Mouse (Mus musculus) liver, embryonic 11.5 days (tissue): ENCODE data around the gene Ubr2. TPM values are rescaled to one million over a fixed set of nuclear protein-coding genes. Genes with fewer than 3 reads are reported as not detected.
A peak's percentile ranks its signal among the peaks of the same experiment; 100 is the strongest.

Source experiments
- ATAC-seq: fragments of 200-750 bp; cut with Nextera tagmentation; replicated peaks from 2 replicates; pipeline ENCODE4 v1.8.0; 2017; ENCODE audit warnings: moderate number of reproducible peaks, mild to moderate bottlenecking, moderate TSS enrichment, moderate library complexity; ENCODE audit not compliant: low FRiP score
- DNase-seq: peaks from one replicate; pipeline ENCODE4 v3.0.0-alpha.2; 2017; ENCODE audit warnings: low spot score
- H3K27ac ChIP-seq: fragments of 300-500 bp; sonication (generic); 2 replicates; pipeline ENCODE4 v1.5.1; 2014; ENCODE audit warnings: mild to moderate bottlenecking, low read depth, low read length, control low read depth
- H3K27me3 ChIP-seq: fragments of 300-500 bp; sonication (generic); replicated peaks from 2 replicates; pipeline ENCODE4 v1.6.1; 2014; ENCODE audit warnings: low read length, mixed read lengths; ENCODE audit not compliant: control insufficient read depth, insufficient read depth
- H3K36me3 ChIP-seq: fragments of 300-500 bp; sonication (generic); 2 replicates; pipeline ENCODE4 v1.6.1; 2014; ENCODE audit warnings: mild to moderate bottlenecking, low read length, moderate library complexity, mixed read lengths; ENCODE audit not compliant: control insufficient read depth, insufficient read depth
- H3K4me1 ChIP-seq: fragments of 300-500 bp; sonication (generic); replicated peaks from 2 replicates; pipeline ENCODE4 v1.6.1; 2014; ENCODE audit warnings: low read length, mixed read lengths; ENCODE audit not compliant: control insufficient read depth, insufficient read depth
- H3K4me2 ChIP-seq: fragments of 300-500 bp; sonication (generic); 2 replicates; pipeline ENCODE4 v1.6.1; 2014; ENCODE audit warnings: mild to moderate bottlenecking, control low read depth, moderate library complexity
- H3K4me3 ChIP-seq: fragments of 300-500 bp; sonication (generic); 2 replicates; pipeline ENCODE4 v1.5.1; 2014; ENCODE audit warnings: low read depth, low read length, control low read depth
- H3K9ac ChIP-seq: fragments of 300-500 bp; sonication (generic); 2 replicates; pipeline ENCODE4 v1.6.1; 2014; ENCODE audit warnings: low read depth, low read length, control low read depth
- H3K9me3 ChIP-seq: fragments of 300-500 bp; sonication (generic); 2 replicates; pipeline ENCODE4 v1.6.1; 2016; ENCODE audit warnings: low read length, inconsistent platforms, mixed read lengths; ENCODE audit not compliant: control insufficient read depth
- WGBS: fragments of 180-500 bp; shearing (Covaris S2); extraction: QIAGEN DNeasy Blood & Tissue Kit; methylation state at CpG from one replicate; pipeline ENCODE4 v1.1.7; 2014; 5-methylcytosine and 5-hydroxymethylcytosine counted together
- polyA plus RNA-seq: library from polyadenylated mRNA; unstranded; fragments of >200 nt; fragmentation: Nextera tagmentation; extraction: Ambion mirVana; gene quantifications from 2 replicates; pipeline ENCODE4 v1.2.1, GENCODE M21; 2014

Gene Ubr2
- 19.1 and 20.7 TPM in 2 replicates for polyA plus RNA-seq

GRCm38 (mm10) chr17:47009898-47010721 lies at the start of gene Ubr2:
Ubr2 (minus strand) TSS chr17:47010556.
- Histone ChIP-seq H3K4me2 (peak within 1 kb of the TSS; percentile 91), H3K9me3 (no peaks in the 10 kb centered on the region), H3K4me3 (peak within 1 kb of the TSS; percentile 87), H3K27me3 (no peaks in the 10 kb centered on the region), H3K9ac (peak within 1 kb of the TSS; percentile 99), H3K27ac (peak within 1 kb of the TSS; percentile 95), H3K36me3 (no peaks in the 10 kb centered on the region), H3K4me1 (peaks cover 14% of the 10 kb centered on the region)
- peak; percentile 95 for ATAC-seq
- peak; percentile 87 for DNase-seq
- under 1% methylated on average over 73 of the region's 77 CpGs for WGBS

GRCm38 (mm10) chr17:47059836-47060360 lies 49.5 kb upstream of the Ubr2 start:
- Histone ChIP-seq H3K4me3 (no peak overlapping the region), H3K27ac (peak overlapping the region; percentile 7), H3K4me1 (no peaks in the 10 kb centered on the region), H3K9me3 (peaks cover 3% of the 10 kb centered on the region), H3K4me2 (no peak overlapping the region), H3K27me3 (no peaks in the 10 kb centered on the region), H3K9ac (0 out of 2 replicates have a peak overlapping the region, but pooled peaks have one; percentile 34), H3K36me3 (no peaks in the 10 kb centered on the region)
- ATAC-seq (no peak), DNase-seq (peak; percentile 37)
- WGBS, result 35% methylated on average over 12 of the region's 12 CpGs

GRCm38 (mm10) chr17:47057966-47058365 lies 47.6 kb upstream of the Ubr2 start:
- 90% methylated on average over 4 of the region's 4 CpGs for WGBS
- no peak for ATAC-seq

GRCm38 (mm10) chr17:47056476-47056875 lies 46.1 kb upstream of the Ubr2 start:
- Histone ChIP-seq H3K9me3 (peaks cover 3% of the 10 kb centered on the region), H3K9ac (no peak overlapping the region), H3K27me3 (no peaks in the 10 kb centered on the region), H3K4me3 (no peak overlapping the region), H3K4me2 (no peak overlapping the region), H3K27ac (no peak overlapping the region), H3K36me3 (no peaks in the 10 kb centered on the region), H3K4me1 (no peaks in the 10 kb centered on the region)
- no peak for ATAC-seq
- WGBS, result 66% methylated on average over 6 of the region's 6 CpGs
- DNase-seq, result no peak

More at GRCm38 (mm10) chr17:47057966-47058365, 47.6 kb upstream of the Ubr2 start:
- no peak overlapping the region for H3K27ac ChIP-seq
- H3K4me2 ChIP-seq, result no peak overlapping the region
- H3K9me3 ChIP-seq, result peaks cover 3% of the 10 kb centered on the region
- no peak overlapping the region for H3K4me3 ChIP-seq
- H3K4me1 ChIP-seq, result no peaks in the 10 kb centered on the region
- no peak overlapping the region for H3K9ac ChIP-seq
- no peaks in the 10 kb centered on the region for H3K36me3 ChIP-seq
- H3K27me3 ChIP-seq, result no peaks in the 10 kb centered on the region
- DNase-seq, result no peak

DNA sequence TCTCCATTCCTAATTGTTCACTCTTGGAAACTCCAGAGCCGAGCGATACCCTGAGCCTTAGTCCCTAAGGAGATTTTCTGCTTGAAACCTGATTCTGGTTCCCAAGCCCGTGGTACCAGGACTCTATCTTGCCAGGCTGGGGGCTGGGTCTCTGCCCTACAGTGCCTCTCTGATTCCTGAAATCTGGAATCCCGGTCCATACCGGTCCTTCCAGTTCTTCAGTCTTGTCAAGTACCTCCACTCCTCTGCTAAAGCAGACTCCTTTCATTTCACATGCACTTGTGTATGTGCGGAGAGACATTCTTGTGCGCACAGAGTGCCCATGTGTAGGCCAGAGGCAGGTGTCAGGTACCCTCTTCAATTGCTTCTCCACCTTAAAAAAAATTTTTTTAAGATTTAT lies 44.8 kb upstream of the Ubr2 start:
- 84% methylated on average over 7 of the region's 7 CpGs for WGBS
- peaks cover 3% of the 10 kb centered on the region for H3K9me3 ChIP-seq
- H3K4me2 ChIP-seq, result no peak overlapping the region
- H3K27me3 ChIP-seq, result no peaks in the 10 kb centered on the region
- H3K27ac ChIP-seq, result no peak overlapping the region
- no peaks in the 10 kb centered on the region for H3K4me1 ChIP-seq
- H3K4me3 ChIP-seq, result no peak overlapping the region
- no peak overlapping the region for H3K9ac ChIP-seq
- DNase-seq (no peak), ATAC-seq (no peak)
- H3K36me3 ChIP-seq, result no peaks in the 10 kb centered on the region

GRCm38 (mm10) chr17:47054613-47055012 lies 44.3 kb upstream of the Ubr2 start:
- Histone ChIP-seq H3K9ac (no peak overlapping the region), H3K27ac (no peak overlapping the region), H3K4me3 (no peak overlapping the region), H3K4me1 (no peaks in the 10 kb centered on the region), H3K36me3 (no peaks in the 10 kb centered on the region), H3K9me3 (peaks cover 3% of the 10 kb centered on the region), H3K4me2 (no peak overlapping the region), H3K27me3 (no peaks in the 10 kb centered on the region)
- no peak for DNase-seq
- 70% methylated on average over 11 of the region's 11 CpGs for WGBS
- no peak for ATAC-seq

GRCm38 (mm10) chr17:47050678-47051077 lies 40.3 kb upstream of the Ubr2 start:
- ATAC-seq, result no peak
- 78% methylated on average over 3 of the region's 3 CpGs for WGBS

GRCm38 (mm10) chr17:47042866-47043265 lies 32.5 kb upstream of the Ubr2 start:
- Histone ChIP-seq H3K9me3 (no peaks in the 10 kb centered on the region), H3K27ac (no peak overlapping the region), H3K27me3 (no peaks in the 10 kb centered on the region), H3K4me3 (no peak overlapping the region), H3K4me1 (no peaks in the 10 kb centered on the region), H3K4me2 (no peak overlapping the region), H3K9ac (no peak overlapping the region), H3K36me3 (no peaks in the 10 kb centered on the region)
- 88% methylated on average over 14 of the region's 14 CpGs for WGBS
- DNase-seq (no peak), ATAC-seq (no peak)

More at GRCm38 (mm10) chr17:47050678-47051077, 40.3 kb upstream of the Ubr2 start:
- Histone ChIP-seq H3K4me2 (no peak overlapping the region), H3K9ac (no peak overlapping the region), H3K27me3 (no peaks in the 10 kb centered on the region), H3K4me1 (no peaks in the 10 kb centered on the region), H3K4me3 (no peak overlapping the region), H3K9me3 (no peaks in the 10 kb centered on the region), H3K36me3 (no peaks in the 10 kb centered on the region), H3K27ac (no peak overlapping the region)
- DNase-seq, result no peak
